Mouse (Mus musculus) testis, postnatal 10 days (tissue): ENCODE measurements around the gene Smim6.

Experiments
- DNase-seq: peaks from one replicate; pipeline ENCODE4 v3.0.0; 2021; ENCODE audit warnings: low spot score

Smim6 gene

GRCm38 (mm10) chr11:115901338-115902161 is 10.3 kb upstream of the Smim6 start:
- no peak for DNase-seq

GRCm38 (mm10) chr11:115902177-115902576 is 9.6 kb upstream of the Smim6 start:
- DNase-seq: no peak

DNA sequence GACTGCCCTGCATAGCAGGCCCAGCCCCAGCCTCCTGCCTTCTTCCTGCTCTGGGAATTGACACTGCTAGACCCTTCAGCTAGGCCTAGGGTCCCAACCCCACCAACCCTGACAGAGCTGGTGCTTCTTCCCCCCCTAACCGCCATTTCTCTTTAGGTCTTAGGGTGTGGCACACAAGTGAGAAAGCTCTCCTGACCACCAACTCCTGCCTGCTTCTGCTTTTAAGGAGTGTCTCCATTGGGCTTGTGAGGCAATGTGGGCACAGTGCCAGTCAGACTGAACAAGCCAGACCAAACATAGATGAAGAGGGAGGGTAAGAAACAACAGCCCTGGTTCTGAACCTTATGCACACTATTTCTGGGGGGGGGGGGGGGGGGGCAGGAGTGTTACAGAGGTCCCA is 9.0 kb upstream of the Smim6 start:
- peak; percentile 71 for DNase-seq

DNA sequence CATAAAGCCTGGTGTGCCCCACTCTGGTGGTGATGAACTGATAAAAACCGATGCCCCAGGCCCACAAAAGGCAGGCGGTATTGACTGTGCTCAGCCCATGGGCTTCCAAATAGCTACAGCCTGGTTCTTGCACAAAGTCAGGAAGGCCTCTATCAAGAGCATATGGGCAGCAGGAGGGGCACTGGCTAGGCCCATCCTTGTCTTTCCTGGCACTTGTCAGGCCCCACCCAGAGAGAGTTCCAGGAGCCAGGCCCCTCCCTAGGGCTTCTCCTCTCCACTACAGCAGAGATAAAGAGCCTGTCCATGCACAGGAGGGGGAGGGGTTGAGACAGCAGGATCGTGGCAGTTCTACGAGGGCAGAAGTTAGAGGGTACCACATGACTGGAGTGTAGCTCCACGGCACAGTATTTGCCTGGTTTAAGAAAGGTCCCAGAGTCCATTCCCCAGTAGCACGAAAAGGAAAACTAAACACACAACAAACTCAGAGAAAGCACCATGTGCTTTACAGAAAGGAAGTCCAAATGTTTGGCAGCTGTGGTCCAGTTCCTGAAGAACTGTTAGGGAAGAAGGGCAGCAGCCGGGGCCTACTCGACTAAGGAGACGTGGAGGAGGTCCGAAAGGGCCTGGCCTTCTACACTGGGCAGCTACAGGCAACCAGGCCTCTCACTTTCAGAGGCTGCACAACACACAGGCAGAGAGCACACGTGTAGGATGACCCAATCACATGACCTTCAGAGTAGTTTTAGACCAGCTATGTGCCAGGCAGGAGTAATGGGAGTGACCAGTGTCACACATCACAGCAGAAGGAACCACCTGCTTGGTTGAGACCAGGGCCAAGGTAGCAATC is 8.2 kb upstream of the Smim6 start:
- no peak for DNase-seq

- DNase-seq: no peak
These were observed 7.4 kb upstream of the Smim6 start for GRCm38 (mm10) chr11:115904231-115904955.

DNA sequence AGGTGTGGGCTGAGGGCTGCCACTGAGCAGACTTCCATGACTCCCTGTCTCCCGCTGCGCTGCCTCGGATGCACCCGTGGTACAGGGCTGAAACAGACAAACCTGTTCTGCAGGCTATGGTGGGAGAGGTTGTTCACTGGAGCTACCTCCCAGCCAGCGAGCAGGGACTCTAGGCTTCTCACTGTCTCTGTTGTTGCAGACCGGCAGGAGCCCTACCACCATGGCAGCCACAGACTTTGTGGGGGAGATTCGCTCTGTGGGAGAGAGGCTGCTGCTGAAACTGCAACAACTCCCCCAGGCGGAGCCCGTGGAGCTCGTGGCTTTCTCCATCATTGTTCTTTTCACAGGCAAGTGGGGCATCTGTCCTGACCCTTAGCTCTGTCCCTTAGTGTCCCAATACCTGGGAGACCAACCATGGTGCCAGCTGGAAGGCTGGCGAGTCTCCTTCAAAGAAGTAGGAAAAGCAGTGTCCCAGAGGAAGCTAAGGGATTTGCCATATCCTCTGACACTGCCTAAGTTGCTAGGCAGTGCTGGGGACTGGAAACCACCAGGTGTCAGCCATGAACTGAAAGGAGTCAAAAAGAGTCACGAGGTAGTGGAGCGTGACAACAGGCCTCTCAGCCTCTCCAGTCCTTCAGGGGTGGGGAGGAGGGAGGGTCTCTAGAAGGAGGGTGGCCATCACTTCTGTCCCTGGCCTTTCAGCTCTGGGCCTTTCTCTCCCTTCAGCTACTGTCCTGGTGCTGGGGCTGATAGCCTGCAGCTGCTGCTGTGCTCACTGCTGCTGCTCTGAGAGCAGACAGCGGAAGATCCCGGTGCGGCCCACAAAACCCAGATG is 6.6 kb upstream of the Smim6 start:
- DNase-seq: peak; percentile 60

DNA sequence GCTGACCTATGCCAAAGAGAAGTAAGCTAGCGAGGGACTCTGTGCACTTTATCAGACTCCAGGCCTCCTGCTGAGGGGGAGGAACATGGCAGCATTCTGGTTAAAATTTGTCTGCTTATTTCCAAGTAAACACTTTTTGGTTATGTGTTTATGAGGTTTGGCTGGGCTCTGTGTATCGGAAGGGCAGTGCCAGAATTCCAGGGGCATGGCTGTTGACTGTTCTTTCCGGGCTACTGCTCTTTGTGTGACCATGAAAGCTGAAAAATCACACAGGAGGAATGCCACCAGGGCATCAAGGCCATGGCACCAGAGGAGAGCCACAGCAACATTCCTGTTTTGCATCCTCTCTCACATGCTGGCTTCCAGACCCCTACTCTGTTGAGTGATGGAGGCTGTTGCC is 5.7 kb upstream of the Smim6 start:
- DNase-seq: peak; percentile 37

DNA sequence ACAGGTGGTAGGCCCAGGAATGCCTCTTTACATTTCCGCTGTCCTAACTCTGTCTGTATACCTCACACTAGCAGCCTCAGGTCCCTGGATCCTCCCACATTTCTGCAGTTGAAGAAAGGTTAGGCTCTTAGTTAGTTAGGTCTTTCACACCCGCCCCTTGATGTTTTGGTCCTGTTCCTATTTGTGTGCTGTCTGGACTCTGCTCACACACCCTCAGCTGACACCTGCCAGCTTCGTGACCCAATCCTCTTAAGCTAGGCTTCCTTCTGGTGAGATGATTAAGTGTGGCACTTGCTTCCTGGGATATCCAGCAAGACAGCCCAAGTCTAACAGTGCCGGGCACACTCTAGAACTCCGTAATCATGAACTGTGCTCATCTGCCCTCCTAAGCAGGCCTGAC is 5.3 kb upstream of the Smim6 start:
- DNase-seq: no peak

- no peak for DNase-seq
These were observed 669 bp upstream of the Smim6 start for GRCm38 (mm10) chr11:115911134-115911561.

GRCm38 (mm10) chr11:115916579-115916978 is 4.8 kb downstream of the Smim6 start:
- DNase-seq: no peak

DNA sequence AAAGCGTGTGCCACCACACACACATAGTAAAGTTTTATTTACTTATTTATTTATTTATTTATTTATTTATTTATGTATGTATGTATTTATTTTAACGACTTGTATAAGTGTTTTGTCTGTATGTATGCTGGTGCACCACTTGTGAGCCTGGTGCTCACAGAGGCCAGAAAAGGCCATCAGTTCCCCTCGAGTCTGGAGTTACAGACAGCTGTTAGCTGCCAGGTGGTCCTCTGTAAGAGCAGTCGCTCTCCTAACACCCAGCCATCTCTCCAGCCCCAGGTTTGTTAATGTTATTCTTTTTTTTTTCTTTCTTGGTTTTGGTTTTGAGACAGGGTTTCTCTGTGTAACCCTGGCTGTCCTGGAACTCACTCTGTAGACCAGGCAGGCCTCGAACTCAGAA is 6.8 kb downstream of the Smim6 start:
- no peak for DNase-seq

- no peak for DNase-seq
These were observed 7.3 kb downstream of the Smim6 start for GRCm38 (mm10) chr11:115919073-115919472.

GRCm38 (mm10) chr11:115920110-115920818 is 8.4 kb downstream of the Smim6 start:
- DNase-seq: peak; percentile 69

GRCm38 (mm10) chr11:115921986-115922385 is 10.2 kb downstream of the Smim6 start:
- no peak for DNase-seq

DNA sequence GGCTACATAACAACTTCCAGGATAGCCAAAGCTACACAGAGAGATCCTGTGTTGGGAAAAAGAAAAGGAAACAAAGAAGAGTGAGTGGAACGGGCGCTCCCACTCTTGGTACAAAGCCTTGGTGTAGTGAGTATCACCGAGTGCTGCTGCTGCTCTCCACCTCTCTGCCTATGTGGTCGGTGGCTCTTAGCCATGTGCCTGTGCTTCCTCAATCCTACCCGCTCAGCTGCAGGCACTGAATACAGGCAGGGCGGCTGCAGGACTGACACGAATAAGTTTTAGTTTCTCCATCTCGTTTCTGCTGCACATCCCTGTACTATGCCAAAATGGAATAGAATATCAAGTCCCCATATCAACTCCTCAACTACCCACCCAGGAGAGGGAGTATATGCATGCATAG is 17.2 kb downstream of the Smim6 start:
- DNase-seq: no peak

DNA sequence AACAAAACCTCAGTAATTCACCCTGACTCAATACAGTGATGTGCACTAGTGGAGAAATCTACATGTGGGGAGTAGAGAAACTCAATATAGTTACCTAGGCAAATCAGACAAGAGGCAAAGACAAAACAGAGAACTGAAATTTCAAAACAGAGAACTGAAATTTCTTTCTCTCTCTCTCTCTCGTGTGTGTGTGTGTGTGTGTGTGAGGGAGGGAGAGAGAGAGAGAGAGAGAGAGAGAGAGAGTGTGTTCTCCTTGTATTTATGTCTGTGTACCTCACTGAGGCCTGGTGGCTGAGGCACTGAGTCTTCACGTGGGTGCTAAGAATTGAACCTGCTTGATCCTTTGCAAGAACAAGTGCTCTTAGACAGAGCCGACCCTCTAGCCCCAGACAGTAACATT is 18.0 kb downstream of the Smim6 start:
- no peak for DNase-seq

DNA sequence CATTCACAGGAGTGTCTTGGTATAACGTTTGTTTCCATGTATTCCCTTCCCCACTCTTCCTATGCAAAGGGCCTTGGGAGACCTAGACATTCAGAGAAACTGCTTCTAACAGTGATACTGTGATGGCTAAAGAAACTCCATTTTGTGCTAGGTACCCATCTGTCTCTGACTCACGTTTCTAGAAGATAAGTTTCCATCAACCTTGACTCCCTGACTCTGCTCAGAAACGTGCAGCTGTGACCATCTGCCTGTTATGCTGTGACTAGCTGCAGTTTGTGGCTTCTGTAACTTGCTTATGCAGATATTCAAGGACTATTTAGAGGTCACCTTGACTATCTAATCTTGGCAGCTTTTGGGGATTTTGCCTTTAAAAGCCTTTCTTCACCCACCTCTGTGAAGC is 19.4 kb downstream of the Smim6 start:
- DNase-seq: no peak

- DNase-seq: peak; percentile 97
These were observed 21.4 kb downstream of the Smim6 start, which contains the start of the genes Sap30bp and Recql5 for GRCm38 (mm10) chr11:115933108-115933746. Gene Sap30bp, plus strand, starts transcription at chr11:115933282. Gene Recql5, minus strand, starts transcription at chr11:115933477.

GRCm38 (mm10) chr11:115933747-115934110 is 21.9 kb downstream of the Smim6 start:
- no peak for DNase-seq

DNA sequence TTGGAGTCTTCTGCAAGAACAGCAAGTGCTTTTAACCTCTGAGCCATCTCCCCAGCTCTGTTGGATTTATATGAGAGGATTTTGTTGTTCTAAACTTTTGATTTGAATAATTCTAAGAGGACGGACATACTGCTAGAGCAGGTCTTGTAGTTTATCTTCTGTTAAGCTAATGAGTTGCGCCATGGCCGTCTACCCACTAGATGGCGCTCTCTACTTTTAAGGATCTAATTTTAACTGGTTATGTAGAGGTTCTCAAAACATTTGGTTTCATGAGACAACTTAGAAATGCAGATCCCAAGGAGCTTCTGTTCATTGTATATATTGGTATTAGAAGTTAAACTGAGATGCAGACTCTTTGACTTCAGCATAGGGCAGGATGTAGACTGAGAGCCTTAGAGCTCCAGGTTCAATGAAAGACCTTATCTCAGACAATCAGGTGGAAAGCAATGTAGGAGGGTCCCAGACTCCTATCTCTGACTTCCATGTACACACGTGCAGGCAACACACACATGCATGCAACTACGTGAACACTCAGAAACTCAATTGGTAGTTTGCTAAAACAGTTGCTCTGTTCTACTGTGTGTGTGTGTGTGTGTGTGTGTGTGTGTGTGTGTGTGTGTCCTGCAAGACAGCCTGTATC is 28.0 kb downstream of the Smim6 start:
- DNase-seq: peak; percentile 77
